Mouse (Mus musculus) heart, postnatal 0 days (tissue): Measurements from ENCODE around the gene Mcee.
A peak's percentile ranks its signal among the peaks of the same experiment; 100 is the strongest.

Experiments used
- CTCF ChIP-seq: IDR thresholded peaks from 2 replicates; pipeline ENCODE4 v1.5.1; 2016; ENCODE audit warnings: antibody characterized with exemption, control low read depth, low read depth
- EP300 ChIP-seq: IDR thresholded peaks from 2 replicates; pipeline ENCODE4 v1.6.1; 2016; ENCODE audit warnings: antibody characterized with exemption, low read depth

GRCm38 (mm10) chr7:64392122-64392818, at the start of gene Mcee, which contains the start of gene Mphosph10:
- TF ChIP-seq CTCF = no peak
- TF ChIP-seq EP300 = peak; percentile 58; the same call in 1 of the 2 replicates
